Mouse (Mus musculus): Measurements from ENCODE around the gene Ccdc136.

Gene Ccdc136

DNA sequence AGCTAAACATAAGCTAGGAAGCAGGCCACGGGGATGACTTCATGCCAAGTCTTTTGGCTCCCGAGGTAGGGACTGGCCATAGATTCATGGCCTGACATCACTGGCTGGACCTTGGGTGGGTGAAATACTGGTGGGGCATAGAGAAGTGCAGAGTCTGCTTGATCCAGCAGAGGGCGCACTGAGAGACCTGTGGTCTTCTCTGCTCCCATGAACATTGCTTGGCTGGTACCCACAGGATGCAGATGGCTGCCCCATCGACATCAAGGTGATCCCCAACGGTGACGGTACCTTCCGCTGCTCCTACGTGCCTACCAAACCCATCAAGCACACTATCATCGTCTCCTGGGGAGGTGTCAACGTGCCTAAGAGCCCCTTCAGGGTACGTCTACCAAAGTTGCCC, 48.7 kb downstream of the Ccdc136 start:
- DNase-seq, result peak; percentile 46

GRCm38 (mm10) chr6:29445354-29445753, 49.2 kb downstream of the Ccdc136 start:
- peak; percentile 35 for DNase-seq

DNA sequence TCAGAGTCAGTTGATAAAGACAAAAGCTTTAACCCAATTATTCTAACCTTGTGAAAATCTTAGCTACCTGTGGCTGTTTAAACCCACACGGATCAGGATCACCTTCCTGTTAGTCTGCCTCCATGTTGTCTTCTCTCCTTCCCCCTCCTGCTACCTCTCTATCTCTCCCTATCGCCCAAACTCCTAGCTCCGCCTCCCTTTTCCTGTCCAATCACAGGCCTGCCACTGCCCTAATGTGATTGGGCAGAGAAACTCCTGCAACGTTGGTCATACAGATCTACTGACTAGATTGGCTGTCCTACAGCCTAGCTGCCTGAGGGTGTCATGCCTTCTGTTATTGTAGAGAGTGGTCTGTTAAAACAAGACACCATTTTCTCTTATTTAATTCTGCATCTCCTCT, 53.7 kb downstream of the Ccdc136 start:
- DNase-seq, result no peak

- no peak for DNase-seq
These were observed 54.6 kb downstream of the Ccdc136 start for GRCm38 (mm10) chr6:29450667-29451066.

GRCm38 (mm10) chr6:29461502-29461901, 65.4 kb downstream of the Ccdc136 start:
- no peak for DNase-seq

DNA sequence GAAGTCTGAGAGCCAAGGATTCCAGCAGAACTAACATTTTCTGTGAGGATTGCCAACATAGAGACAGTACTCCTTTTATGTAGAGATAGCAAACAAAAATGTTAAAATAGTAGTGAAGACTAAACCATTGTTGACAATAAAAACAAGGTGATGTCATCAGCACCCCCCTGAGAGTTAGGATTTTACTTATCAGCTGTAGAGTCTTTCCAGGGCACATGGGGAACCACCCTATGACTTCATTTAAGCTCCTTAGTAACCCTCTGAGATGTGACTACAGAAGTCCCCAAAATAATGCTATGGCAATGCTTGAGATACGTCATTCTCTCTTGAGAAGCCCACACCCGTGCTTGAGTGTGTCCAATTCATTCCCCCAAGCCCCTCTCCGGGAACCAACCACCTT, 67.3 kb downstream of the Ccdc136 start:
- DNase-seq, result no peak

GRCm38 (mm10) chr6:29467583-29468354, 71.7 kb downstream of the Ccdc136 start, which contains the start of gene Atp6v1f:
Gene Atp6v1f (plus strand): TSS chr6:29467718.
- DNase-seq, result peak; percentile 94

- DNase-seq, result no peak
These were observed 72.7 kb downstream of the Ccdc136 start for GRCm38 (mm10) chr6:29468851-29469250.

GRCm38 (mm10) chr6:29471137-29471536, 75.0 kb downstream of the Ccdc136 start, which contains the start of gene Atp6v1fnb:
Gene Atp6v1fnb (plus strand): TSS chr6:29471437.
- DNase-seq, result no peak

DNA sequence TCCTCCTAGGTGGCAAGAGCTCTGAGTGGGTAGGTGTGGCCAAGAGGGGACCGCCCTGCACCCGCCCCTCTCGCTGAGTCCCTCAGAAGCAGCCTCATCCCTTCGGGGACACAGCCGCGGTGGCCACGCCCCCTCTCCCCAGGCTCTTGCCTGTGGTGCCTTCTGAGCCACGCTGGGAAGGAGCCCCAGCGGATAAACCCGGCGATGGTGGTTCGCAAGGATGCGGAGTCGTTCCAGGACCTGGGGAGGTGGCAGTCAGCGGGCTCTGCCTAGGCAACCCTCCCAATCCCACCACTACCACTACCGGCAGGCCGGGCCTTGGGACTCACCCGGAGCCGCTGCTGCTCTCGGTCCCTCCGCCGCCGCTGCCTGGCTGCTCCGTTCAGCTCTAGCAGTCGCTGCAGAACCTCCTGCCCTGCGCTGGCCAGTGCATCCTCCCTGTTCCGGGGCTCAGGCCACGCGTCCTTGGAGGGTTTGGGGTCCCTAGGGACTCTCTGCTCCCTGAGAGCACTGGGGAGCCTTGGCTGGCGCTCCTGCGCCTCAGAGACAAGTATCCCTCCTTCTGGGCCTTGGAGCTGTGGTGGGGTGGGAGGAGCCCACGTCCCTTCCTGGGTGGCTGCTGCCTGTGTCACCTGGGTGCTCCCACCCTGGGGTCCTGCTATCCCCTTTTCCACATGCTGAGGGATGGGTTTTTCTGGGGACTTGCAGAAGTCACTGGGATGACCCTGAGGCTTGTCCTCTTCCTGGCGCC, 78.0 kb downstream of the Ccdc136 start:
- peak; percentile 78 for DNase-seq

- DNase-seq, result no peak
These were observed 78.6 kb downstream of the Ccdc136 start for GRCm38 (mm10) chr6:29474736-29475135.

All from lung, postnatal 14 days (tissue).